Mouse (Mus musculus) limb, embryonic 14.5 days (tissue): ENCODE data around the gene Nmnat2. TPM values are rescaled to one million over a fixed set of nuclear protein-coding genes. Genes with fewer than 3 reads are reported as not detected.
A peak's percentile ranks its signal among the peaks of the same experiment; 100 is the strongest.
"Not testable (repeated sequence)": the region's sequence is repeated elsewhere in the genome, so short reads cannot be mapped to it uniquely, and the experiment has no call there.

ENCODE experiments used
- ATAC-seq: fragments of 200-750 bp; cut with Nextera tagmentation; 2 replicates; pipeline ENCODE4 v1.8.0; 2017; ENCODE audit warnings: low read depth, moderate number of reproducible peaks, moderate TSS enrichment; ENCODE audit not compliant: low FRiP score
- DNase-seq: peaks from one replicate; pipeline ENCODE4 v3.0.0-alpha.2; 2015; ENCODE audit warnings: low spot score
- H3K27ac ChIP-seq: fragments of 300-500 bp; sonication (generic); replicated peaks from 2 replicates; pipeline ENCODE4 v1.5.1; 2014; ENCODE audit warnings: low read depth, mild to moderate bottlenecking, low read length, moderate library complexity, mixed read lengths
- H3K27me3 ChIP-seq: fragments of 300-500 bp; sonication (generic); 2 replicates; pipeline ENCODE4 v1.6.1; 2014; ENCODE audit warnings: low read length, mixed read lengths; ENCODE audit not compliant: control insufficient read depth, insufficient read depth
- H3K36me3 ChIP-seq: fragments of 300-500 bp; sonication (generic); 2 replicates; pipeline ENCODE4 v1.6.1; 2014; ENCODE audit warnings: mild to moderate bottlenecking, low read length, moderate library complexity, mixed read lengths; ENCODE audit not compliant: control insufficient read depth, insufficient read depth
- H3K4me1 ChIP-seq: fragments of 300-500 bp; sonication (generic); 2 replicates; pipeline ENCODE4 v1.6.1; 2014; ENCODE audit warnings: antibody characterized with exemption, low read length, mixed read lengths; ENCODE audit not compliant: control insufficient read depth, insufficient read depth
- H3K4me2 ChIP-seq: fragments of 300-500 bp; sonication (generic); replicated peaks from 2 replicates; pipeline ENCODE4 v1.6.1; 2014; ENCODE audit warnings: low read depth, mild to moderate bottlenecking, low read length, moderate library complexity; ENCODE audit not compliant: severe bottlenecking
- H3K4me3 ChIP-seq: fragments of 300-500 bp; sonication (generic); replicated peaks from 2 replicates; pipeline ENCODE4 v1.5.1; 2014; ENCODE audit warnings: low read length
- H3K9ac ChIP-seq: fragments of 300-500 bp; sonication (generic); 2 replicates; pipeline ENCODE4 v1.6.1; 2014; ENCODE audit warnings: mild to moderate bottlenecking, low read depth, low read length, moderate library complexity; ENCODE audit not compliant: severe bottlenecking
- H3K9me3 ChIP-seq: fragments of 300-500 bp; sonication (generic); 2 replicates; pipeline ENCODE4 v1.6.1; 2016; ENCODE audit warnings: low read length; ENCODE audit not compliant: control insufficient read depth
- POLR2A ChIP-seq: fragments of 200-500 bp; IDR thresholded peaks from 2 replicates; pipeline ENCODE4 v1.8.0; 2012; ENCODE audit warnings: inconsistent platforms, mild to moderate bottlenecking, moderate library complexity, borderline replicate concordance; ENCODE audit not compliant: insufficient read depth, insufficient read length; ENCODE audit errors: extremely low read depth
- WGBS: fragments of 180-500 bp; shearing (Covaris S2); extraction: QIAGEN DNeasy Blood & Tissue Kit; methylation state at CpG from one replicate; pipeline ENCODE4 v1.1.7; 2014; 5-methylcytosine and 5-hydroxymethylcytosine counted together
- polyA plus RNA-seq, 2 experiments: library from polyadenylated mRNA; depleted of rRNA in 1 of 2; stranded (reverse) in 1 of 2; unstranded in 1 of 2; fragments of >200 nt; fragmentation: Nextera tagmentation in 1 of 2; extraction: Ambion mirVana in 1 of 2; gene quantifications; 2 replicates each; pipeline versions ENCODE4 v1.2.1 to v1.2.3; 2012 to 2014

The Nmnat2 gene
- polyA plus RNA-seq, 2 experiments, result 1.6 to 2.0 TPM

DNA sequence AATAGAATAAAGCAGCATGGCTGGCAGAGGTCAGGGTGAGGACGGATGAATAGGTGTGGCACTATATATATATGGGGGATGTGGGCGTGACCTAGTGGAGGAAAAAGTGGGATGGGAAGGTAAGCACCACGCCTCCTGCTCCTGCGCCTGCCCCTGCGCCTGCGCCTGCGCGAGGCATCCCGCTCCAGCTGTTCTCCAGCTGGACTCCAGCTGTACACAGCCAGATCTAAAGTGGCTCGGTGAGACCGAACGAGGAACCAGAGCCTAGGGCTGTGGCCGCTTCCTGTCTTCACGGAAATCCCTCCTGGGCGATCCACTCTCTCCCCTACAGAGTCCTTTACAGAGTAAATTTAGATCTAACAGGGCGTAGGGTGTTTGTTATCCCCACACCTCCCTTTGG, 116.8 kb downstream of the Nmnat2 start:
- Histone ChIP-seq H3K4me1 (peaks cover 10% of the 10 kb centered on the region), H3K9ac (no peak overlapping the region), H3K36me3 (no peaks in the 10 kb centered on the region), H3K27me3 (peaks cover 18% of the 10 kb centered on the region), H3K4me3 (no peak overlapping the region; the same call in 1 of the 2 replicates), H3K9me3 (no peaks in the 10 kb centered on the region), H3K27ac (no peak overlapping the region), H3K4me2 (peak overlapping the region; percentile 36)
- TF ChIP-seq POLR2A, result no peak
- DNase-seq (peak; percentile 59), ATAC-seq (peak; percentile 83)
- WGBS, result 21% methylated on average over 16 of the region's 16 CpGs

DNA sequence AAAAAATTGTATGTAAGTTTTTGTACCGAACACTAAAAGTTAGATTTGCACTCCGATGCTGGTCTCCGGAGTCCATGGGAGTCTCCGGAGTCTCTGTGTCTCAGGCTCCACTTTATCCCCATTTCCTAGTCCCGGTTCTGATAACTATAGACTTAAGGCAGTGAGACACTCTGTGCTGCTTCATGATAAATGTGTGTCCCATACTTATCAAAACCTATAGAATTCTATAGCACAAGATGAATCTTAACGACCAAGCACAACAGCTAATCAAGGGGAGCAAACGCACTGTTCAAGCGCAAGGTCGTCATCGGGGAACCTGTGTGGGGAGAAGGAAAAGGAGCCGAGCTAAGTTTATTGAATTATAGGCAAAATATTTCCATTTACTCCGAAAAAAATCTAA, 117.2 kb downstream of the Nmnat2 start:
- Histone ChIP-seq H3K4me3 (no peak overlapping the region; the same call in 1 of the 2 replicates), H3K36me3 (no peaks in the 10 kb centered on the region), H3K27ac (no peak overlapping the region), H3K4me1 (peaks cover 10% of the 10 kb centered on the region), H3K4me2 (peak overlapping the region; percentile 36), H3K9me3 (no peaks in the 10 kb centered on the region), H3K9ac (no peak overlapping the region), H3K27me3 (peaks cover 18% of the 10 kb centered on the region)
- WGBS, result 35% methylated on average over 12 of the region's 12 CpGs
- TF ChIP-seq POLR2A, result no peak
- no peak for DNase-seq
- no peak for ATAC-seq

DNA sequence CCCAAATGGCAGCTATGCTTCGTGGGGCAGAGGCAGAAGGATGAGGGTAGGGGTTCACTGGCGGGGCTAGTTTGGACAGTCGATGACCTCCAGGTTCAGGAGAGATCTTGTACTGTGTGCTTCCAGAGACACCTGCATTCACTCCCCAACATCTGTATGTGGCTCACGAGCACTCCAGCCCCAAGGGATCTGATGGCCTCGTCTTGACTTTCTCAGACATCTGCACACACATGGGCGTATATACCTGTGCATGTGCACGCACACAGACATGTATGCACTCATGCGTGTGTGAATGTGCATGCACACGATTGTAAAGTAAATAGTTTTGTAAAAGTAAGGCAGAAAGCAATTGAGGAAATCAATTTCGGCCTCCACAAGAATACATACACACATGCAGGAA, 117.9 kb downstream of the Nmnat2 start:
- no peak overlapping the region for H3K27ac ChIP-seq
- no peak overlapping the region for H3K4me3 ChIP-seq
- H3K27me3 ChIP-seq, result peaks cover 18% of the 10 kb centered on the region
- no peak for TF ChIP-seq POLR2A
- DNase-seq, result no peak
- H3K36me3 ChIP-seq, result no peaks in the 10 kb centered on the region
- H3K4me2 ChIP-seq, result no peak overlapping the region
- ATAC-seq, result no peak
- no peak overlapping the region for H3K9ac ChIP-seq
- peaks cover 10% of the 10 kb centered on the region for H3K4me1 ChIP-seq
- WGBS, result 39% methylated on average over 10 of the region's 10 CpGs
- no peaks in the 10 kb centered on the region for H3K9me3 ChIP-seq

- H3K9me3 ChIP-seq, result no peaks in the 10 kb centered on the region
- no peak overlapping the region for H3K27ac ChIP-seq
- WGBS, result 8% methylated on average over 9 of the region's 9 CpGs
- no peak for ATAC-seq
- no peak for DNase-seq
- H3K4me2 ChIP-seq, result no peak overlapping the region
- H3K27me3 ChIP-seq, result peaks cover 18% of the 10 kb centered on the region
- no peak for TF ChIP-seq POLR2A
- H3K9ac ChIP-seq, result no peak overlapping the region
- no peaks in the 10 kb centered on the region for H3K36me3 ChIP-seq
- no peak overlapping the region for H3K4me3 ChIP-seq
- H3K4me1 ChIP-seq, result peaks cover 10% of the 10 kb centered on the region
Measured at GRCm38 (mm10) chr1:153073441-153073840, 118.6 kb downstream of the Nmnat2 start.

- TF ChIP-seq POLR2A, result no peak
- no peaks in the 10 kb centered on the region for H3K36me3 ChIP-seq
- no peaks in the 10 kb centered on the region for H3K9me3 ChIP-seq
- peaks cover 18% of the 10 kb centered on the region for H3K27me3 ChIP-seq
- no peak overlapping the region for H3K4me2 ChIP-seq
- no peak for DNase-seq
- H3K4me1 ChIP-seq, result peaks cover 10% of the 10 kb centered on the region
- WGBS, result 70% methylated on average over 3 of the region's 3 CpGs
- H3K27ac ChIP-seq, result no peak overlapping the region
- no peak overlapping the region for H3K9ac ChIP-seq
- ATAC-seq, result no peak
- no peak overlapping the region for H3K4me3 ChIP-seq
Measured at GRCm38 (mm10) chr1:153075087-153075736, 120.4 kb downstream of the Nmnat2 start.

- Histone ChIP-seq H3K4me2 (no peak overlapping the region), H3K9me3 (no peaks in the 10 kb centered on the region), H3K9ac (no peak overlapping the region), H3K4me1 (peaks cover 10% of the 10 kb centered on the region), H3K27ac (no peak overlapping the region), H3K27me3 (peaks cover 18% of the 10 kb centered on the region), H3K36me3 (no peaks in the 10 kb centered on the region), H3K4me3 (no peak overlapping the region)
- ATAC-seq (no peak), DNase-seq (no peak)
- TF ChIP-seq POLR2A, result no peak
- WGBS, result 57% methylated on average over 6 of the region's 6 CpGs
Measured at GRCm38 (mm10) chr1:153075955-153076354, 121.2 kb downstream of the Nmnat2 start.

GRCm38 (mm10) chr1:153083233-153083632, 128.4 kb downstream of the Nmnat2 start:
- WGBS, result 89% methylated on average over 7 of the region's 14 CpGs
- H3K4me3 ChIP-seq, H3K4me1 ChIP-seq, H3K9ac ChIP-seq, H3K36me3 ChIP-seq, H3K9me3 ChIP-seq, H3K4me2 ChIP-seq, ATAC-seq, H3K27me3 ChIP-seq, H3K27ac ChIP-seq, DNase-seq: not testable (repeated sequence)
